Mouse (Mus musculus): ENCODE data around the gene Rnf150.
A peak's percentile ranks its signal among the peaks of the same experiment; 100 is the strongest.

Gene Rnf150

GRCm38 (mm10) chr8:82863041-82863744 lies at the start of gene Rnf150:
Gene Rnf150, plus strand, starts transcription at chr8:82863356.
- peak; percentile 73 for DNase-seq (ENCODE audit: low spot score)

GRCm38 (mm10) chr8:82826135-82827046 lies 36.8 kb upstream of the Rnf150 start:
- no peak for DNase-seq (ENCODE audit: low spot score)

GRCm38 (mm10) chr8:82840415-82840814 lies 22.7 kb upstream of the Rnf150 start:
- DNase-seq (ENCODE audit: low spot score), result no peak

GRCm38 (mm10) chr8:82840963-82841362 lies 22.2 kb upstream of the Rnf150 start:
- no peak for DNase-seq (ENCODE audit: low spot score)

GRCm38 (mm10) chr8:82841520-82842142 lies 21.5 kb upstream of the Rnf150 start:
- no peak for DNase-seq (ENCODE audit: low spot score)

- DNase-seq (ENCODE audit: low spot score), result no peak
These were observed 19.5 kb upstream of the Rnf150 start for GRCm38 (mm10) chr8:82843697-82844096.

GRCm38 (mm10) chr8:82844413-82844812 lies 18.7 kb upstream of the Rnf150 start:
- no peak for DNase-seq (ENCODE audit: low spot score)

GRCm38 (mm10) chr8:82846098-82846497 lies 17.1 kb upstream of the Rnf150 start:
- DNase-seq (ENCODE audit: low spot score), result no peak

- no peak for DNase-seq (ENCODE audit: low spot score)
These were observed 16.4 kb upstream of the Rnf150 start for GRCm38 (mm10) chr8:82846730-82847129.

- DNase-seq (ENCODE audit: low spot score), result no peak
These were observed 4.4 kb upstream of the Rnf150 start for GRCm38 (mm10) chr8:82858541-82859342.

GRCm38 (mm10) chr8:82859343-82859620 lies 3.9 kb upstream of the Rnf150 start:
- no peak for DNase-seq (ENCODE audit: low spot score)

GRCm38 (mm10) chr8:82863745-82864520 lies 777 bp downstream of the Rnf150 start:
- DNase-seq (ENCODE audit: low spot score), result peak; percentile 46

GRCm38 (mm10) chr8:82864521-82864818 lies 1.3 kb downstream of the Rnf150 start:
- DNase-seq (ENCODE audit: low spot score), result no peak

- DNase-seq (ENCODE audit: low spot score), result no peak
These were observed 2.1 kb downstream of the Rnf150 start for GRCm38 (mm10) chr8:82865239-82865638.

- no peak for DNase-seq (ENCODE audit: low spot score)
These were observed 3.1 kb downstream of the Rnf150 start for GRCm38 (mm10) chr8:82866251-82866650.

- no peak for DNase-seq (ENCODE audit: low spot score)
These were observed 7.8 kb downstream of the Rnf150 start for GRCm38 (mm10) chr8:82870840-82871490.

GRCm38 (mm10) chr8:82871986-82872385 lies 8.8 kb downstream of the Rnf150 start:
- no peak for DNase-seq (ENCODE audit: low spot score)

GRCm38 (mm10) chr8:82874102-82874501 lies 10.9 kb downstream of the Rnf150 start:
- no peak for DNase-seq (ENCODE audit: low spot score)

GRCm38 (mm10) chr8:82875135-82875534 lies 12.0 kb downstream of the Rnf150 start:
- no peak for DNase-seq (ENCODE audit: low spot score)

GRCm38 (mm10) chr8:82884480-82884879 lies 21.3 kb downstream of the Rnf150 start:
- no peak for DNase-seq (ENCODE audit: low spot score)

GRCm38 (mm10) chr8:82887234-82887633 lies 24.1 kb downstream of the Rnf150 start:
- DNase-seq (ENCODE audit: low spot score), result no peak

Measured in urinary bladder, postnatal 25 days (tissue).